Mouse (Mus musculus) right cerebral cortex, postnatal 36 days (tissue): ENCODE results near the gene Ndufs2.
A peak's percentile ranks its signal among the peaks of the same experiment; 100 is the strongest.

Experiments
- DNase-seq, 2 experiments: peaks; one replicate each; pipeline ENCODE4 v3.0.0; 2022; ENCODE audit warnings: low spot score in 2 of 2, mixed read lengths in 1 of 2

Gene Ndufs2

DNA sequence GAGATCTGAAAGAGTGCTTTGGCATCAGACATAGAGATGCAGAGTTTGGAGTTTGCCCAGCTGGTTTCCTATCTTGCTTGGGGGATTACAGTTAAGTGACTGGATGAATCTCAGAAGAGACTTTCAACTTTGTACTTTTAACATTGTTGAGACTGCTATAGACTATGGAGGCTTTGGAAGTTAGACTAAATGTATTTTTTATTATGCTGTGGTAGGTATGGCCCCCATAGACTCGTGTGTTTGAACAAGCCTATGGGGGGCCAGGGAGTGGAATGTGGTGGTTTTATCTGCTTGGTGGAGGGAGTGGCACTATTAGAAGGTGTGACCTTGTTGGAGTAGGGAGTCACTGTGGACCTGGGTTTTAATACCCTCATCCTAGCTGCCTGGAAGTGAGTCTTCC, 51.7 kb downstream of the Ndufs2 start:
- no peak for DNase-seq

DNA sequence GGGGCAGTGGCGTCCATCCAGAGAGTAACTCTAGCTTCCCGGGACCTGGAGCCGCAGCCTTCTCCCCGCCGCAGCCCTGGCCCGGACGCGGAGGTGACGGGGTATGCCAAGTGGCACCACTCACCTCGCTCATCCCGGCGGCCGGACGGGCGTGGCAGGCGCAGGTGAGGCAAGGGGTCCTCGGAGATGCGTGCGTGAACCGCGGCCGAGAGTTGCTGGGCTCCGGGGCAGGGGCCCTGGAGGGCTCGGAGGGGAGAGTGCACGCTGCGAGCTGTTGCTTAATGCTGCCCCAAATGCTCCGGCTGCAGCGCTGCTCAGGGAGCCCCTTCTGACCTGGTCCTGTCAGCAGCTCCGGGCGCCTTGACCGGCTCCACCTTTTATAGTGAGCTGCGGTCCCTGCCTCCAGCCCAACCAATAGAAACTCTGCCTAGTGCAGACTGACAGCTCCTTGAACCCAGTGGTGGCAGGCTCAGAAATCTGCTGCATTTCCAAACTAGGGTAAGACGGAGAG, 55.2 kb downstream of the Ndufs2 start, which contains the start of gene Pcp4l1:
Pcp4l1 (minus strand) TSS at position 382 of the 511 bp plus-strand sequence.
- DNase-seq, result peak; percentile 29 to 55

- DNase-seq, result no peak
Observed at GRCm38 (mm10) chr1:171195046-171195822, 56.0 kb downstream of the Ndufs2 start.

GRCm38 (mm10) chr1:171193911-171194830, 57.0 kb downstream of the Ndufs2 start:
- no peak for DNase-seq

GRCm38 (mm10) chr1:171193093-171193840, 57.9 kb downstream of the Ndufs2 start:
- DNase-seq, result no peak

DNA sequence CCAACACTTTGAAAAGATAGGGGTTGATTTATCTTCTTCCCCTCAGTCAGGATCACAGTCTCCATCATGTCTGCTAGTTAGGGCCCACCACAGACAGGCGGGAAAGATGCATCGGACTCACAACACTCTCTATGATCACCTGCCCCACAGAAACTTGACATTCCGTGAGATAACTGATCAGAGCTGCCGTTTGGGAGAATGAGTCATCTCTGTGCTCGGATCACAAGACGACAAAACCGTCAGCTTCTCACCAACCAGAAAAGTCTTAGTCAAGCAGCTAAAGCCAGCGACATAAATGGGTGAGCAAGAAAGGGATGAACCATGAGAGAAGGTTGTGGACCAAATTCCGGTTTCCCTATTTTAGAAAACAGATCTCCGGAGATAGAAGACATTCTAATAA, 58.9 kb downstream of the Ndufs2 start:
- no peak for DNase-seq

DNA sequence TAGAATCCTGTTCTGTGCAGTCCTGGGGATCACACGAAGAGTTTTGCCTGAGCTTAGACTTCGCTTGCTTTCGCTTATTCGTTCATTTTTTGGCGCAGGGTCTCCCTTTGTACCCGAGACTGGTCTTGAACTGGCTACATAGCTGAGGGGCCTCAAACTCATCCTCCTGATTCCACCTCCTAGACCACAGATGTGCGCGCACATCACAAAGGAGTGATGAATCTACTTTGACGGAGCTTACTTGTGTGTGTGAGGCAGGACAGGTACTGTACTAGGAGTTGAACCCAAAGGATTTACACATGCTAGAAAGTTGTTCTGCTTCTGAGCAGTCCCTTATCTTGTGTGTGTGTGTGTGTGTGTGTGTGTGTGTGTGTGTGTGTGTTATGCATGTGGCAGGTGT, 60.4 kb downstream of the Ndufs2 start:
- DNase-seq, result no peak

DNA sequence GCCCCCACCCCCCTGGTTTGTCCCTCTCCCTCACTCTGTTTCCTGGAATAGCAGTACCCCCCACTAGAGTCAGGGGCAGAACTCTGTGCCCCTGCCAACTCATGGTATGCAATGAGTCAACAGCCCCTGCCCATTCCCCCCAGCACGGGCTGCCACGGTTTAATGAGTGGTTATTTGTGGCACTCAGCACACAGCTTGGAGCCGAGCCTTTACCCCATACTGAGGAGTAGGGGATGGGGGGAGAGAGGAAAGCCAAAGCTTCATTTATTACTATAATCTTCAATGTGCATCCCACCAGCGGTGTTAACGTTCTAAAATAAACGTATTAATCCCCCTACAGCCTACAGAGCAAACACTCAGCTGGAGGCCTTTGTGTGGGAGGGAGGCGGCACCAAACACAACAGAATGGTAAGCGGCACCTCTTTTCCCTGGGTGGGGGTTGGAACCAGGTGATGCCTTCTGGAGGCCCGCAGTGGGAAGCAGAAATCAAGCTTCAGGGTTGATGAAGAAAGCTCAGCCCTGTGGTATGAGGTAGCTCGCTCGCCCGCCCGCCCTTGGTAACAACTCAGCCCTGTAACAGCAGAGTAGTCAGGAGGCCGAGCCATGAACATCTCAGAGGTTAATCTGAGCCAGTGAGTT, 61.6 kb downstream of the Ndufs2 start:
- no peak for DNase-seq

DNA sequence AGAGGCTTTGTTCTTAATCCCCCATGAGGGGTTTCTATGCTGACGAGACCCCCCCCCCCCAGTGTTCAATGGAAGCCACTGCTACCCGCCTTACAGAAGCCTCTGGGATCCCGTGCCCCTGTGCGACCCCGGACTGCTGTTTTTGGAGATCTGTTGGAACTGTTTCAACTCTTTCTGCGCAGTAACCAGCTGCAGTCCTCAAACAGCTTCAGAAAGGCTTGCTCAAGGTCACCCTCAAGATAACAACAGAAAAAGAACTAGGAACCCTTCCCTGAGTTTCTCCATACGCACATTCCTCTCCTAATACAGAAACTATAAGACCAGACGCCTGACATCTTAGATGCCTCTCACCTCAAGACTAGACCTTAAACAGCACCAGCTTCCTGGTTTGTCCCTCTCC, 62.1 kb downstream of the Ndufs2 start:
- DNase-seq, result no peak

DNA sequence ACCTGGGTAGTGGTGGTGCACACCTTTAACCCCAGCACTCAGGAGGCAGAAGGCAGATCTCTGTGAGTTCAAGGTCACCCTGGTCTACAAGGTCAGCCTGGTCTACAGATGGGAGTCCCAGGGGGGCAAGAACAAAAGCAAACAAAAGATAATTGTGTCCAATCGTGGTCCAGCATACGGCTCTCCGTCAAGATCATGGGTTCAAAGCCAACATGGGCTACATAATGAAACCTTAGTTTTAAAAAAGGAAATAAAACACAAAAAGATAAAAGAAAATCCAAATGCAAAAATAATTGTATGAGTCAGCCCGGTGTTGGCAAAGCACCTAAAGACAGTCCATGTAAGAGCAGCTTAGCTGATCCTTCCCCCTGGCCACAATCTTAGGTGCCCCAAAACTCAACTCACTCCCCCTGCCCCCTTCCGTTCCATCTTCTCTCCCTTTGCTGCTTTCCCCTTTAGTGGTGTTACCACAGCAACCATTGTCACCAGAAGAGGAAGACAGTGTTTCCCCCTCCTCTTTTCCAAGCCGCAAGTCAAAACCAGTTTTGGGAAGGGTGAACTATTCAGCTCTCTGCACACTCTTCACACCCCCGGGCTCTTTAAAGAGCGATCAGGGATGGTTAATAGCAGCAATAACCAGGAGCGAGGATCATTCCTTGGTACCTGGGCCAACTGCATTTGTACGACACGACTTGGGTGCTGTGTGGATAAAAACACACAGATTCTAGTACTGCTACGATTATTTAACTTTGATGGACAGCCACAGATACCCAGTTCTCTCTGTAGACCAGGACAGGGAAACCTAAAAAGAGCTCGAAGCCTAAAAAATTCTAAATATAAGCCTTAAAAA, 63.1 kb downstream of the Ndufs2 start:
- no peak for DNase-seq

DNA sequence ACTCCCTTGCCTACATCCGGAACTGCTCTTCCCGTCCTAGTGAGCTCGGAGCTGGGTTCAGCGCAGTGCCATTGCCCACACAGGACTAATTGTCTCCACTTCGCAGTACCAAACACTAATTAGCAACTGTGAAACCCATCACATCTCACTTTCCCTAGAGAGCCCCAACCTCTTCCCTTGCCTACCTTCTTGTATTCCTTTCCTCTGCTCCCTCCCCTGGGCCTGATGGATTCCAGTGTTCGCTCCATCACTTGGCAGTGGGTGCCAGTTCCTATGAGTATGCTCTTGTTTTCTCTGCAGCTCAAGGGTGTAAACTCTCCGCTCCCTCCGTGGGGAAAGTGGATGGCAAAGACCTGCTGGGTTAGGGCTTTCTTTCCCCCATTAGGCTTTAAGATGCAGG, 65.5 kb downstream of the Ndufs2 start:
- DNase-seq, result no peak
